In genomic region chr7:24398364-24398913, GRCm38 (mm10) we compare ENCODE assay signal across 23 mouse cellular contexts. TPM values are rescaled to one million over a fixed set of nuclear protein-coding genes. Genes with fewer than 3 reads are reported as not detected.
DNase-seq lines count a peak whose midpoint lies in the region; ATAC-seq and TF ChIP-seq lines count a peak whose summit lies in the region.
"Had no signal": no experiment of that assay in that cellular context is flagged by ENCODE, and none has a peak within 500 bp of the region (broad histone marks: within the 10 kb centered on the region; RNA-seq: fewer than 3 reads in every experiment).

No protein-coding gene starts in this region.

- no peak overlapping the region for H3K4me3 ChIP-seq in heart, adult 2 months
- no peak overlapping the region for H3K4me3 ChIP-seq in midbrain, embryonic 11.5 days (ENCODE audit: low read depth, low read length)
- no peak overlapping the region for H3K4me3 ChIP-seq in midbrain, embryonic 16.5 days (ENCODE audit: low read depth, low read length)
- H3K4me3 ChIP-seq in liver, embryonic 14.5 days (ENCODE audit: insufficient read depth in 1 of 2, low read depth in 2 of 2, low read length in 2 of 2) = peak overlapping the region; percentile 68 to 74

- H3K27ac ChIP-seq in heart, adult 2 months = no peak overlapping the region
- no peak overlapping the region for H3K27ac ChIP-seq in midbrain, embryonic 11.5 days (ENCODE audit: low read depth, low read length)
- no peak overlapping the region for H3K27ac ChIP-seq in midbrain, embryonic 16.5 days (ENCODE audit: low read length)
- H3K27ac ChIP-seq in liver, embryonic 14.5 days = peak overlapping the region; percentile 92

- DNase-seq in heart, adult 11 months = peak; percentile 79
- no peak for DNase-seq in heart, adult 2 months
- peak; percentile 56 for DNase-seq in midbrain, embryonic 11.5 days (ENCODE audit: low spot score, missing footprints)
- no peak for DNase-seq in liver, embryonic 14.5 days (ENCODE audit: low read depth in 3 of 3, low spot score in 3 of 3)
- DNase-seq in urinary bladder, postnatal 36 days (ENCODE audit: low spot score in 2 of 2) = no peak
- DNase-seq in spleen, postnatal 14 days (ENCODE audit: low spot score in 2 of 2) = no peak
- DNase-seq: adrenal gland, postnatal 36 days; cerebellum, postnatal 25 days; gastrocnemius, postnatal 36 days; right cerebral cortex, adult 18-20 months; thymus, adult 2 months had no signal

- H3K4me1 ChIP-seq in heart, adult 2 months (ENCODE audit: control insufficient read depth, insufficient read depth, low read length) = no peaks in the 10 kb centered on the region
- H3K4me1 ChIP-seq in midbrain, embryonic 11.5 days (ENCODE audit: control insufficient read depth, insufficient read depth, low read length) = no peaks in the 10 kb centered on the region; the same call in 1 of the 2 replicates
- H3K4me1 ChIP-seq in midbrain, embryonic 16.5 days (ENCODE audit: control insufficient read depth, insufficient read depth, low read length) = peaks cover 11% of the 10 kb centered on the region; the same call in 1 of the 2 replicates
- peaks cover 46 to 52% of the 10 kb centered on the region in 2 experiments for H3K4me1 ChIP-seq in liver, embryonic 14.5 days (replicated peaks; ENCODE audit: control insufficient read depth in 2 of 2, insufficient read depth in 2 of 2, low read length in 1 of 2)

- 96% methylated on average over 8 of the region's 8 CpGs for WGBS in heart, adult 2 months
- WGBS in midbrain, embryonic 11.5 days = 95% methylated on average over 8 of the region's 8 CpGs
- 95% methylated on average over 8 of the region's 8 CpGs for WGBS in midbrain, embryonic 16.5 days
- 68% methylated on average over 8 of the region's 8 CpGs for WGBS in liver, embryonic 14.5 days (ENCODE audit: insufficient replicate concordance)

- TF ChIP-seq POLR2A in heart, adult 2 months (IDR thresholded peaks at IDR 0.05; ENCODE audit: insufficient read depth, low read depth, low read length) = no peak

- no peak for TF ChIP-seq CTCF in heart, adult 2 months (IDR thresholded peaks at IDR 0.05)
- TF ChIP-seq CTCF in liver, embryonic 14.5 days (IDR thresholded peaks at IDR 0.05; ENCODE audit: low read depth) = no peak

- H3K9ac ChIP-seq in heart, adult 2 months (ENCODE audit: low read depth, low read length) = no peak overlapping the region
- H3K9ac ChIP-seq in midbrain, embryonic 11.5 days (ENCODE audit: low read length) = no peak overlapping the region
- no peak overlapping the region for H3K9ac ChIP-seq in midbrain, embryonic 16.5 days (ENCODE audit: low read depth, low read length)
- H3K9ac ChIP-seq in liver, embryonic 14.5 days (replicated peaks) = peak overlapping the region; percentile 80
- H3K9ac ChIP-seq: midbrain, embryonic 15.5 days; stomach, embryonic 15.5 days had no signal

- no peak overlapping the region for H3K4me2 ChIP-seq in midbrain, embryonic 11.5 days
- no peak overlapping the region for H3K4me2 ChIP-seq in midbrain, embryonic 16.5 days (ENCODE audit: low read length)
- peak overlapping the region; percentile 90 for H3K4me2 ChIP-seq in liver, embryonic 14.5 days (ENCODE audit: low read depth)

- ATAC-seq in midbrain, embryonic 11.5 days (ENCODE audit: low FRiP score) = no peak
- ATAC-seq in midbrain, embryonic 16.5 days = no peak
- ATAC-seq in liver, embryonic 14.5 days (ENCODE audit: insufficient read depth) = no peak

- H3K36me3 ChIP-seq in heart, adult 2 months (ENCODE audit: control insufficient read depth, insufficient read depth, low read length) = no peaks in the 10 kb centered on the region
- H3K36me3 ChIP-seq in midbrain, embryonic 11.5 days (ENCODE audit: control insufficient read depth, insufficient read depth, low read length) = peaks cover 3% of the 10 kb centered on the region; the same call in 1 of the 2 replicates
- H3K36me3 ChIP-seq in midbrain, embryonic 16.5 days (ENCODE audit: control insufficient read depth, insufficient read depth, low read length) = no peaks in the 10 kb centered on the region
- H3K36me3 ChIP-seq in liver, embryonic 14.5 days (replicated peaks; ENCODE audit: control insufficient read depth, insufficient read depth, low read depth) = no peaks in the 10 kb centered on the region; the same call in 1 of the 2 replicates

- TF ChIP-seq EP300 in heart, adult 2 months (IDR thresholded peaks at IDR 0.05; ENCODE audit: insufficient read depth, low read depth, low read length) = no peak
- TF ChIP-seq EP300 in liver, embryonic 14.5 days (IDR thresholded peaks at IDR 0.05; ENCODE audit: low read depth) = no peak

- intact Hi-C loops in heart, adult 2 months (cut with DNase I) = no loop called here

- H3K9me3 ChIP-seq in midbrain, embryonic 11.5 days (ENCODE audit: control insufficient read depth, low read length) = no peaks in the 10 kb centered on the region; the same call in 1 of the 2 replicates
- H3K9me3 ChIP-seq in midbrain, embryonic 16.5 days (replicated peaks; ENCODE audit: control insufficient read depth, low read length, poor library complexity, severe bottlenecking) = no peaks in the 10 kb centered on the region
- no peaks in the 10 kb centered on the region for H3K9me3 ChIP-seq in liver, embryonic 14.5 days (ENCODE audit: control insufficient read depth, low read length)
- H3K9me3 ChIP-seq: midbrain, embryonic 15.5 days; stomach, embryonic 15.5 days had no signal

- no peaks in the 10 kb centered on the region; the same call in 1 of the 2 replicates for H3K79me2 ChIP-seq in heart, adult 2 months (replicated peaks; ENCODE audit: control insufficient read depth, insufficient read depth, low read length)

- H3K27me3 ChIP-seq in heart, adult 2 months (ENCODE audit: control insufficient read depth, insufficient read depth, low read length) = no peaks in the 10 kb centered on the region
- no peaks in the 10 kb centered on the region for H3K27me3 ChIP-seq in midbrain, embryonic 11.5 days (ENCODE audit: control insufficient read depth, insufficient read depth, low read length)
- H3K27me3 ChIP-seq in midbrain, embryonic 16.5 days (ENCODE audit: control insufficient read depth, insufficient read depth, low read depth, low read length) = no peaks in the 10 kb centered on the region
- no peaks in the 10 kb centered on the region for H3K27me3 ChIP-seq in liver, embryonic 14.5 days (ENCODE audit: control insufficient read depth, insufficient read depth, low read length)
- H3K27me3 ChIP-seq: midbrain, embryonic 15.5 days; stomach, embryonic 15.5 days had no signal

RNA-seq across cellular contexts. Expression of gene Smg9, which starts 1.0 kb away (rescaled TPM):
- total RNA-seq in heart, adult 2 months (2021) = 1 to 10 TPM; 5.9 to 6.6 TPM
- 19.2 and 21.4 TPM in 2 replicates for polyA plus RNA-seq in heart, adult 2 months (2012; rRNA removed)
- polyA plus RNA-seq in midbrain, embryonic 11.5 days (2014; fragmentation: Nextera tagmentation; extraction: Ambion mirVana) = 18.7 and 20.9 TPM in 2 replicates
- polyA plus RNA-seq in midbrain, embryonic 16.5 days (2015; fragmentation: Nextera tagmentation; extraction: Ambion mirVana) = 38.3 and 39.4 TPM in 2 replicates
- 20.6 and 22.2 TPM in 2 replicates for polyA plus RNA-seq in liver, embryonic 14.5 days (2012; rRNA removed)
- polyA plus RNA-seq in liver, embryonic 14.5 days (2014; fragmentation: Nextera tagmentation; extraction: Ambion mirVana) = 11.2 and 11.8 TPM in 2 replicates

RNA-seq across cellular contexts. Expression of gene Kcnn4, which starts 28.4 kb away (rescaled TPM):
- total RNA-seq in heart, adult 2 months (2021) = 1 to 10 TPM in 1 of 2 experiments, under 1 TPM in 1; 0.91 to 1.1 TPM
- 1.2 and 1.9 TPM in 2 replicates for polyA plus RNA-seq in heart, adult 2 months (2012; rRNA removed)
- polyA plus RNA-seq in midbrain, embryonic 11.5 days (2014; fragmentation: Nextera tagmentation; extraction: Ambion mirVana) = 2.8 and 3.4 TPM in 2 replicates
- polyA plus RNA-seq in midbrain, embryonic 16.5 days (2015; fragmentation: Nextera tagmentation; extraction: Ambion mirVana) = 0.81 and 0.84 TPM in 2 replicates
- polyA plus RNA-seq in liver, embryonic 14.5 days (2012; rRNA removed) = 112 and 113 TPM in 2 replicates
- polyA plus RNA-seq in liver, embryonic 14.5 days (2014; fragmentation: Nextera tagmentation; extraction: Ambion mirVana) = 90.2 and 112 TPM in 2 replicates

RNA-seq across cellular contexts. Expression of gene Lypd5, which starts 49.4 kb away (rescaled TPM):
- not detected for total RNA-seq in heart, adult 2 months (2021)
- polyA plus RNA-seq in heart, adult 2 months (2012; rRNA removed) = not detected in 2 replicates
- polyA plus RNA-seq in midbrain, embryonic 11.5 days (2014; fragmentation: Nextera tagmentation; extraction: Ambion mirVana) = not detected in 2 replicates
- not detected in 2 replicates for polyA plus RNA-seq in midbrain, embryonic 16.5 days (2015; fragmentation: Nextera tagmentation; extraction: Ambion mirVana)
- not detected in 2 replicates for polyA plus RNA-seq in liver, embryonic 14.5 days (2012; rRNA removed)
- not detected in 2 replicates for polyA plus RNA-seq in liver, embryonic 14.5 days (2014; fragmentation: Nextera tagmentation; extraction: Ambion mirVana)
- total RNA-seq: adrenal gland, postnatal 36 days; gastrocnemius, postnatal 36 days; layer of hippocampus, postnatal 25 days; left cerebral cortex, postnatal 36 days; liver, adult 2 months had no signal
- polyA plus RNA-seq: forebrain, embryonic 14.5 days; heart, postnatal 0 days; hindbrain, embryonic 11.5 days; inflammation-experienced regulatory T-cells, adult 6 months; kidney, embryonic 14.5 days; liver, adult 2 months; midbrain, embryonic 15.5 days; neural tube, embryonic 11.5 days had no signal

RNA-seq across cellular contexts. Expression of gene Irgc1, which starts 53.7 kb away (rescaled TPM):
- total RNA-seq in heart, adult 2 months (2021) = not detected
- 0.67 and 0.88 TPM in 2 replicates for polyA plus RNA-seq in heart, adult 2 months (2012; rRNA removed)
- polyA plus RNA-seq in midbrain, embryonic 11.5 days (2014; fragmentation: Nextera tagmentation; extraction: Ambion mirVana) = not detected in 2 replicates
- not detected in 2 replicates for polyA plus RNA-seq in midbrain, embryonic 16.5 days (2015; fragmentation: Nextera tagmentation; extraction: Ambion mirVana)
- polyA plus RNA-seq in liver, embryonic 14.5 days (2012; rRNA removed) = not detected in 2 replicates
- polyA plus RNA-seq in liver, embryonic 14.5 days (2014; fragmentation: Nextera tagmentation; extraction: Ambion mirVana) = not detected in 2 replicates
- total RNA-seq: adrenal gland, postnatal 36 days; gastrocnemius, postnatal 36 days; layer of hippocampus, postnatal 25 days; liver, adult 2 months had no signal
- polyA plus RNA-seq: forebrain, embryonic 14.5 days; heart, postnatal 0 days; hindbrain, embryonic 11.5 days; inflammation-experienced regulatory T-cells, adult 6 months; kidney, embryonic 14.5 days; liver, adult 2 months; midbrain, embryonic 15.5 days; neural tube, embryonic 11.5 days; stomach, embryonic 15.5 days had no signal

Comparison
In these comparisons a context has a peak if more than half of its experiments do, and no peak if none do; other contexts are left out.
1. DNase-seq: peak in heart, adult 11 months (single experiment) and midbrain, embryonic 11.5 days (single experiment); none in heart, adult 2 months (0 of 2), liver, embryonic 14.5 days (0 of 3), urinary bladder, postnatal 36 days (0 of 2) and spleen, postnatal 14 days (0 of 2).
2. H3K4me3 ChIP-seq: peak in liver, embryonic 14.5 days (2 of 2); none in heart, adult 2 months (single experiment), midbrain, embryonic 11.5 days (single experiment) and midbrain, embryonic 16.5 days (single experiment).
3. RNA of gene Kcnn4, which starts 28.4 kb away (polyA plus RNA-seq): 90.2 to 113 TPM in liver, embryonic 14.5 days; 2.8 to 3.4 TPM in midbrain, embryonic 11.5 days, 1.2 to 1.9 TPM in heart, adult 2 months and 0.81 to 0.84 TPM in midbrain, embryonic 16.5 days; every median in the first group is over 10 times any median in the second.